Mouse (Mus musculus) subcutaneous adipose tissue, adult 2 months (tissue): ENCODE data around the gene Gna15. TPM values are rescaled to one million over a fixed set of nuclear protein-coding genes. Genes with fewer than 3 reads are reported as not detected.

Source experiments
- polyA plus RNA-seq: library from polyadenylated mRNA; depleted of rRNA; stranded (reverse); fragments of >200 nt; gene quantifications from 2 replicates; pipeline ENCODE4 v1.2.3, GENCODE M21; 2012; ENCODE audit warnings: low replicate concordance; rRNA removed

Gna15 gene
- polyA plus RNA-seq = 3.8 and 5.3 TPM in 2 replicates

DNA sequence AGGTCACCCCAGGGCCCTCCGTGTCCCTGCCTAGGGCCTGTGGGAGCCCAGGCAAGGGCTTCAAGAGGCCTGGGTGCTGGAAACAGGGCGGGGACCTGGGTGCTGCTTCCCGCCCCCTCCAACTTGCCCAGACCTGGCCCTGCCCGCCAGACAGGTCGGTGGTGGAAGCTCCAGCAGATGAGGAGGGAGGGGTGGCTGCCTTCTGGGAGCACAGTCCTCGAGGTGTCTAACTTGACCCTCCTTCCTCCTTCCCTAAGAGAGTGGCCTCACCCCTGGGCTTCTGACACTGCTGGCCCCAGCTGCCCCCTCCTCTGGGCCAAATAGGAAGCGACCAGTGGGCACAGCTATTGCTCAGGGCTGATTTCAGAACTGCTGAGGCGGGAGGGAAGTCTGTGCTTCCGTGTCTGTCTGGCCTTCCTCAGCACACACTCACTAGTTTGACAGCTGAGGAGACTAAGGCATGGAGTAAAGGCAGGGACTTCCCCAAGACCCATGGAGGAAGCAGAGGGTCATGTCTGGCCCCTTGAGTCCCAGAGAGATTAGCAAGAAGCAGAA, at the start of gene Gna15:
Gene Gna15, minus strand, starts transcription at position 175 of the 555 bp plus-strand sequence.

DNA sequence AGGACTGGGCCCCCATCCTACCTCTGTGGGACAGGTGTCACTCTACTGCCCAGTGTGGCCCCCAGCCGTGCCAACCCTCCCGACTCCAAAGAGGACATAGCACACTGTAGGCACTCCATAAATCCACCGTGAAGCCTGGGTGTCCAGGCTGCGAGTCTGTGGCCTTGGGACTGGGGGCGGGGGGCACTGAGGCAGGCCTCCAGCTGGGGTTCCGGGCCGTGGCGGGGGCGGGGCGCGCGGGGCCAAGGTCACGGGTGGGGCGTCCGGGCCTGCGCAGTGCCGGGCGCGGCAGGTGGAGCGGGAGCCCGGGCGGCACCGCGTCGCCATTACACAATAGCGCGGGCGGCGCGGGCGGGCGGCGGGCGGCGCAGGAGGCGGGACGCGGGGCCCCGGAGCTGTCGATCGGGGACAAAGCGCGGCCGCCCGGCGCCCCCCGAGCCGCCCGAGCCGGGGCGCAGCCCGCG, 35.2 kb upstream of the Gna15 start, which contains the start of gene Aes:
Gene Aes, plus strand, starts transcription at position 326 of the 464 bp plus-strand sequence.

DNA sequence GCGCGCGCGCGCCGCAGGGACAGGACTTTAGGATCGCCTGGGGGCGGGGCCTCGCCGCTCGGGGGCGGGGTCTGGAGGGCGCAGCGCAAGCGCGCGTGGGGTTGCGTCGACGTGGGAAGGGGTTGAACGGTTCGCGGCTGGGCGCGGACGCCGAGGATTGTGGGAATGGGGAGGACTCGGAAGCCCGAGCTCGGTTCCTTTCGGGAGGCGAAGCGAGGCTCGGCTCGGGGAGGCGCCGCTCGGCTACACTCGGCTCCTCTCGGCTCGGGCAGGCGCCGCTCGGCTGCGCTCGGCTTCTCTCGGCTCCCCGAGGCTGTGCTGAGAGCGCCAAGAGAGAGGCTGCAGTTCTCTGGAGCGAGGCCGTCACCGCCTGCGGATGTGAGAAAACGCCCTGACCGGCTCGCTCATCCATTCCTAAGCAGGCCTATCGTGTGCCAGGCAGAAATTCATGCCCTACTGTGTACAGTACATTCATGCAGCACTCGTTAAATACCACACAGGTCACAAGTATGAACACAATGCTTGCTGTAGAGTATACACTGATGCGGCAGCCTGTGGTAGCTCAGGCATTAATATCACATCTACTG, 21.2 kb upstream of the Gna15 start, which contains the start of gene Gna11:
Gene Gna11, minus strand, starts transcription at position 30 of the 587 bp plus-strand sequence.

DNA sequence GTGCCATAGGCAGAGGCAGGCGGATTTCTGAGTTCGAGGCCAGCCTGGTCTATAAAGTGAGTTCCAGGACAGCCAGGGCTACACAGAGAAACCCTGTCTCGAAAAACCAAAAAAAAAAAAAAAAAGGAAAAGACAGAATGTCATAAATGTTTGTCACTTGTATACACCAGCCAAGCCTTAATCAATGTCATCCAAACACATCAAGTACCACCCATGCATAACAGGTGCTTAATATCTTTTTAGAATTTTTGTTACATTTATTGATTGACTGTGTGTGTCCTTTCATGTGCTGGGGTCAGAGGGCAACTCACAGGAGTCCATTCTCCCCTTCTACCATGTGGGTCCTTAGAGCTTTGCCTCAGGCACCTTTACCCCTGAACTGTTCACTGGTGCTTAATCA, 24.0 kb downstream of the Gna15 start, which contains the start of gene S1pr4:
Gene S1pr4, minus strand, starts transcription at position 101 of the 400 bp plus-strand sequence.

DNA sequence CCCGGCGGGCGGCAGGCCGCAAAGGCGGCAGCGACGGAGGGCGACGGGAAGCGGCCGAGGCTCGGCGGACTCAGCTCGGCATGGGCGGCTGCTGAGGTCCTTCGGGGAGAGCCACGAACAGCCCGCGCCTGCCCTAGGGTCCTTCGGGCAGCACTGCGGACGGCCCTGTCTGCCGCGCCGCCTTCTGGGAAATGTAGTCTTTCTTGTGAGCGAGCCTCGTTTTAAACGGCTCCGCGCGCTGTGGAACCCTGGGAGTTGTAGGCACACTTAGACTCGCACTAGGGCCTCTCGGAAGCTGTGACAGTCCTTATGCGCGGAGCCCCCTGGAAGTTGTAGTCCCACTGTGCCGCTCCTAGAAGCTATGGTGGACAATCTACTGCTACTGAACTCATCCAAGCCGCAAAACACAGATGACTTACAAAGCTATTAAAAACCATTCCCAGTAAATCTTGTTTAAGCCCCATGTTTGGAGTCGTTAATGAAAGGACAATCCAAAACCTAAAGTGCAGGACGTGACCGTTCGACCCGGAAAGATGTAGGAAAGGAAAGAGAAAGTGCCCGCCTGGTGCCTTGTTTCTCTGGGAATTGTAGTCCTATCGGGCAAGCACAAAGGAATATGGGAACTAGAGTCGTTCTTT, 27.6 kb downstream of the Gna15 start, which contains the start of gene Ncln:
Gene Ncln, minus strand, starts transcription at position 129 of the 638 bp plus-strand sequence.

DNA sequence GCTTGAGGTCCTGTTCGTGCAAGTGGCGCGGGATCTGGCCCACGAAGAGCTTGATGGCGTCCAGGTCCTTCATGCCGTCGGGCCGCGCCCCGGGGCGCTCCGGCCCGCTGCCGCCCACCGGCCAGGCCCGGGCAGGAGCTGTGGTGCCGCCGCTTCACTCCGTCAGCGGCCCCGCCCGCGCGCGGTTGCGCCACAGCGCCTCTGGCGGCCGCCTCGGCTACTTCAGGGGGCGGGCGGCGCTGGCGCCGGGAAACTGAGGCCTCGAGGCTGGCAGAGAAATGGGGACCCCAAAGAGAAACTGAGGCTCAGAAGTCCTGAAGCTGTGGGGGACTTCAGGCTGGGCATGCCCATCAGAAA, 41.5 kb downstream of the Gna15 start, which contains the start of gene Celf5:
Gene Celf5, minus strand, starts transcription at position 177 of the 357 bp plus-strand sequence.

DNA sequence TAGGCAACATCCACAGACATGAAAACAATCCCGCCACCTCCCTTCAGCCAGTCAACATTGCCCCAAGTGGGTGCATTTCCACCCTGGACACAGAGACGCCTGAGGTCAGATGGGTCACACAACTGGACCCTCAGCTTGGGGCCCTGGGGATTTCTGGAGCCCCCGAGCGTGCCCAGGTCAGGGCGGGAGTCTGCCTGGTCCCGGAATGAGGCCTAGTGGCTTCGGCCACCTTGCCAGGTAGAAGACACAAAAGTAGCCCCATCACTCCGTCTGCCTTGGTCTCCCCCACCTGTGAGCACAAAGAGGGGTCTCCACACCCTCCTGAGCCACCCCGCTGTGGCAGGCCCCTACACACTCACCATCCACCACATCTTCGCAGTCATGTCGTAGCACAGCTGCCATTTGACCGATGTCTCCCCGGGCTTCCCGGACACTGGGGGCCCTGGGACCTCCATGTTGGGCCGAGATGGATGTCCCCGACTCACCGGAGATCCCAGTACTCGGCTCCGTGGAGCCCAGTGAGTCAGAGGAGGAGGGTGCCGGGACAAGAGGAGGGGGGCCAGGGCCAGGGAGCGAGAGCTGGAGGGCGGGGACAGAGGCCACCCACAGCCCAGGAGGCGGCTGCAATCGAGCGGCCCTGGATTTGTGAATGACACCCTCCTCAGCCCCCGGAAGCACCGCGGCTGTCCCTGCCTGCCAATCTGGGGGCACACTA, 68.7 kb downstream of the Gna15 start, which contains the start of gene Nfic:
Gene Nfic, minus strand, starts transcription at position 455 of the 715 bp plus-strand sequence.

Other genes starting within 250 kb of the Gna15 start
- gene Tjp3, start 232.6 kb downstream of the Gna15 start, polyA plus RNA-seq = 0.26 and 15.2 TPM in 2 replicates
- gene Pip5k1c, start 231.3 kb downstream of the Gna15 start, polyA plus RNA-seq = 56.8 and 80.2 TPM in 2 replicates
- 23.1 and 38.0 TPM in 2 replicates for gene Cactin, start 203.1 kb downstream of the Gna15 start, polyA plus RNA-seq
- gene Tbxa2r, start 195.5 kb downstream of the Gna15 start, polyA plus RNA-seq = 10.1 and 16.3 TPM in 2 replicates
- gene Gipc3, start 181.0 kb downstream of the Gna15 start, polyA plus RNA-seq = 2.2 and 4.8 TPM in 2 replicates
- 69.5 and 90.1 TPM in 2 replicates for gene Hmg20b, start 173.7 kb downstream of the Gna15 start, polyA plus RNA-seq
- 38.6 and 41.1 TPM in 2 replicates for gene Mfsd12, start 166.7 kb downstream of the Gna15 start, polyA plus RNA-seq
- gene 4930404N11Rik, start 158.4 kb downstream of the Gna15 start, polyA plus RNA-seq = 0.43 and 1.8 TPM in 2 replicates
- gene Fzr1, start 145.7 kb downstream of the Gna15 start, polyA plus RNA-seq = 56.1 and 75.2 TPM in 2 replicates
- gene Dohh, start 139.8 kb downstream of the Gna15 start, polyA plus RNA-seq = 61.5 and 66.9 TPM in 2 replicates
- 3.2 and 5.1 TPM in 2 replicates for gene Gm48551, start 139.8 kb downstream of the Gna15 start, polyA plus RNA-seq
- 1.5 and 1.8 TPM in 2 replicates for gene Gm48552, start 135.2 kb downstream of the Gna15 start, polyA plus RNA-seq
- gene Smim24, start 131.2 kb downstream of the Gna15 start, polyA plus RNA-seq = 9.8 and 12.3 TPM in 2 replicates
- gene Nfic, start 68.6 kb downstream of the Gna15 start, polyA plus RNA-seq = 67.7 and 99.8 TPM in 2 replicates
- 0.70 and 0.93 TPM in 2 replicates for gene Celf5, start 41.5 kb downstream of the Gna15 start, polyA plus RNA-seq
- 174 and 241 TPM in 2 replicates for gene Ncln, start 27.8 kb downstream of the Gna15 start, polyA plus RNA-seq
- gene S1pr4, start 24.1 kb downstream of the Gna15 start, polyA plus RNA-seq = 7.2 and 9.4 TPM in 2 replicates
- 141 and 164 TPM in 2 replicates for gene Gna11, start 21.0 kb upstream of the Gna15 start, polyA plus RNA-seq
- gene Aes, start 35.3 kb upstream of the Gna15 start, polyA plus RNA-seq = 885 and 1,244 TPM in 2 replicates
- gene Tle2, start 50.3 kb upstream of the Gna15 start, polyA plus RNA-seq = 43.6 and 76.2 TPM in 2 replicates
- 9.9 and 14.9 TPM in 2 replicates for gene Tle6, start 76.8 kb upstream of the Gna15 start, polyA plus RNA-seq
- gene BC025920, start 82.0 kb upstream of the Gna15 start, polyA plus RNA-seq = 1.1 and 1.3 TPM in 2 replicates
- 24.8 and 39.4 TPM in 2 replicates for gene Sirt6, start 103.6 kb upstream of the Gna15 start, polyA plus RNA-seq
- gene Ankrd24, start 104.3 kb upstream of the Gna15 start, polyA plus RNA-seq = 36.2 and 58.5 TPM in 2 replicates
- 0.34 and 0.55 TPM in 2 replicates for gene Gm10778, start 124.8 kb upstream of the Gna15 start, polyA plus RNA-seq
- gene Zfp433, start 180.6 kb upstream of the Gna15 start, polyA plus RNA-seq = 0.60 and 1.3 TPM in 2 replicates
- gene Gm3055, start 246.9 kb upstream of the Gna15 start, polyA plus RNA-seq = 0.44 and 1.3 TPM in 2 replicates